Mouse (Mus musculus) regulatory T cell (primary cell): ENCODE measurements at regions not wholly inside any gene's neighbourhood (a gene's known extent, or its start where the extent isn't known, plus 50 kb on each side); places are given as distances from the start of the nearest gene placed in this dataset.

ENCODE experiments used
- in situ Hi-C: fragments of 300-600 bp; cut with MboI, MseI; formaldehyde crosslinking; loops from one replicate; pipeline ENCODE4 v1.15.1; 2025; ENCODE audit warnings: high pct_unique_total_duplicates

DNA sequence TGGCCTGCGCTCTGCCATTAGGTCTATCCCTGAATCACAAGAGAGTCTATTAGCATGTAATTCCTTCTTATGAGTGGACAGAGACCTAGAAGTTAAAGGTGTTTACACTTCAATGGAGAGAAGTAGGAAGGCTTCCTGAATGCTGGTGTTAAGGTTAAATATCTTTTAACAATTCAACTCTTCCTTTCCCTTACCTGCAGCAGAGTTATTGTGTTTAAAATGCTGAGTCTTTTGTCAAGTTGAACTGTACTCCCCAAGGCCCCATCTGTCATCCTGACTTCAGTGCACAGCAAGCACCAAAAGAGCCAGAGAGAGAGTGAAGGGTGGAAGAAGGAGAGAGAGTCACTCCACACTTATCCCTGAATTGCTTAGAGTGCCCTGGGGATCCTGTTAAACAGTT is 451.6 kb downstream of the Psat1 start:
- in situ Hi-C loops, result no loop called here

- in situ Hi-C loops, result no loop called here
These were observed 459.6 kb downstream of the Psat1 start for GRCm38 (mm10) chr19:15487576-15487975.

DNA sequence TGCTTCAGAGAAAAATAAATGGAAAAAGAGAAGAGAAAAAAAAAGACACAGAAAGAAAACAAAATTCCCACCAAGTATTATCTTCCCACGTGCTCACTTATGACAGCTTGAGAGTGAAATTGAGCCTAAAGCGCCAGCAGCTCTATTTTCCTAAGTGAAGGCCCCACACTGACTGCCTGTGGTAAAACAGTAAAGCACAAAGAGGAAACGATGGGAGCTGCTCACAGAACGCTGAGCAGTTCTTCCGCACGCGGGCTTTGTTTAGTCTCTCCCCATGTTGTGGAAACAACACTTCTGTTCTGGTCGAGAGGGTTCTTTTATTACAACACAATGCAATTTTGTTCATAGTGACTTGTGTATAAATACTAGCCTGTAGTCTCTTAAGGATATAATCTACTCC is 465.5 kb downstream of the Psat1 start:
- in situ Hi-C loops, result no loop called here

GRCm38 (mm10) chr19:15469541-15469940 is 477.6 kb downstream of the Psat1 start:
- in situ Hi-C loops, result no loop called here

DNA sequence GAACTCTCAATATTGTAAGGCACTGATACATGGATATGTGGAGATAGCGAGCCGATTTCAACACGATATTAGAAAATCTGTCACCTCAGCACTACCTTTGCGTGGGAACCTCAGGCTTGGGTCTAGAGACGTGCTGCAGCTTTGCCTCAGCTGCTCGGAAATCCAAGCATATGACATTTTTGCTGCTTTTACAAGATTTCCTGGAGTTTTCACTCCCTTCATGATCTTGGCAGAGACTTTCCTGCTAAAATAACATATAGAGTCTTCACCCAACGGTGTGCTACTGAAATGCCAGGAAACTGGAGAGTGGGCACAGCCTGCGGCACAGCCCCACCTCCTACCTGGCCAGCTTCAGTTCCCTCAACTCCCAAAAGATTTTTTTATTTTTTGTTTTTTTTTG is 480.4 kb downstream of the Psat1 start:
- in situ Hi-C loops, result no loop called here

GRCm38 (mm10) chr19:15465063-15465760 is 481.9 kb downstream of the Psat1 start:
- in situ Hi-C loops, result no loop called here

DNA sequence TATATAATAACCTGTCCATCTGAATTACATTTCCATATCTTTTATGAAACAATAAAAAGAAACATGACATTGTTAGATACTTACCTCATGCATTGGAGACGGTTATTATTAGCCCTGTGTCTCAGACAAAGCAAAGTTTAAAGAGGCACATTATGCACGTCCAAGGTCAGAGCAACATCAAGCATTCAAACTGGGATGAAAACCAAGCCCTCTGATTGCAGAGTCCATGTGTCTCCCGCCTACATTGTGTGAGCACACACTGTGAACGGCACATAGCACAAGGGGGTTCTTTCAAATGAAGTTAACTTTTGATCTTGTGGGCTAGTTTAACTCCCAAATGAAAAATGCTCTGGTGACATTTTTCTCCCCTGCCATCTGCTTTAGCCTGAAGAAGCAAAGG is 489.3 kb downstream of the Psat1 start:
- in situ Hi-C loops, result no loop called here

DNA sequence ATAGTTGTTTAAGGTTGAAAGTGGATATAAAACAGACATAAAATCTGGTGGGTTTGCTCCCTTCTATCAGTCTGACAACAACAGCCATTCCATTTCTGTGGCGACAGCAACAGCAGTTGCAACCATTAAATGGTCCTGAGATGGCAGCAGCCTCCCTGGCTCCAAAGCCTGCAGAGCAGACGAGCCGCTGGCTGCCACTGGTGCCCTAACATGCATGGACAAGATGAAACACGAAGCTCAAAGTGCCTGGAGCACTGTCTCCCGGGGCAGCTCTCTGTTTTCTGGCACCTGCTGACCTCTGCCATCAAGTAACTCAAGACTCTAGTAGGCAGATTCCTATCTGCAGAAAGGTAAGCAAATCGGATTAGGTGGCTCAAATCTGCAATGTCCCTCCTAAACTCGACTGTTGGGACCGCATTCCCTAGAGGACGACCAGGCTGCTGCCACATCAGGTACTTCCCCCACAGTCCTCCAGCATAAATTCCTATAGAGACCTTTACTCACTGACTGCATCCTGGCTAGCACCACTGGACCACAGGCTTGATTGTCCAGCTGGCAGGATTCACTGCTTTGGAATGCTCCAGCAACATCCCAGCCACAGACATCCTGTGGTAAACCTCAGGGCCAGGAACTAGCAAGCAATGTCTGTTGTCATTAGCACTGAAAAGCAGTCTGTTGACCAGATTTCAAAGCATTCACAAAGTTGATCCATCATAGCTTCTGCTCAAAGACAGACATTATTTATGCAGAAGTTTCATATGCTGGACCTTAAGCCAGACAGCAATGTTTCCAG is 490.0 kb downstream of the Psat1 start:
- in situ Hi-C loops, result no loop called here

GRCm38 (mm10) chr19:15448989-15449388 is 498.1 kb downstream of the Psat1 start:
- in situ Hi-C loops, result no loop called here

DNA sequence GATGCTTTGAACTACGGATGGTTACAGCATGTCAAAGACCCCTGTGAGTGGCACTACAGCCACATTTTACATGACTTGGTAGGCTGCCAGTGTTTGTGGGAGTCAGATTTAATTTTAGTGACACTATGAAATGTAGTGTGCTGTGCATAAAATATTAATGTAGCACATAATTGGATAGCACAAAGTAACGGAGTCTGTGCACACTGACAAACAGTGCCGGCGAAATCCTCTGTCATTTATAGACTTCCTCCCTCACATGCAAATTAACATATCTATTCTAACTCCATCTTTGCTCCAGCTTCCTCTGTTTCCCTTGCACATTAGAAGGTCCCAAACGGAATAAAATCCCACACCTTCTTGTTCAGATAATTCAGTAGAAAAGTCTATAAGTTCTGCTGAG is 515.3 kb downstream of the Psat1 start:
- in situ Hi-C loops, result no loop called here

DNA sequence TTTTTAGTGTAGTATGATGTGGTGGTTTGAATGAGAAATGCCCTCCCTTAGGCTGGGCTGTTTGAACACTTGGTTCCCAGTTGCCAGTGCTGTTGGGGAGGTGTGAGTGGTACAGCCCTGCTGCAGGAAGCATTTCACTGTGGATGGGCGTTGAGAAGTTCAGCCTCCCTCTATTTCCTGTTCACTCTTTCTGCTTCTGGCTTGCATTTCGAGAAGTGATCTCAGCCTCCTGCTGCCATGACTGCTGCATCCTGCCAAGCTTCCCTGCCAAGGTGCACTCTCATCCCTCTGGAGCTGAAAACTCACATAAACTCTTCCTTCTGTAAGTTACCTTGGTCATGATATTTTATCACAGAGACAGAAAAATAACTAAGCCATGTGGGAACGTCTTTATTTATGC is 525.8 kb downstream of the Psat1 start:
- in situ Hi-C loops, result no loop called here

GRCm38 (mm10) chr19:15398624-15399023 is 548.5 kb downstream of the Psat1 start:
- in situ Hi-C loops, result no loop called here

DNA sequence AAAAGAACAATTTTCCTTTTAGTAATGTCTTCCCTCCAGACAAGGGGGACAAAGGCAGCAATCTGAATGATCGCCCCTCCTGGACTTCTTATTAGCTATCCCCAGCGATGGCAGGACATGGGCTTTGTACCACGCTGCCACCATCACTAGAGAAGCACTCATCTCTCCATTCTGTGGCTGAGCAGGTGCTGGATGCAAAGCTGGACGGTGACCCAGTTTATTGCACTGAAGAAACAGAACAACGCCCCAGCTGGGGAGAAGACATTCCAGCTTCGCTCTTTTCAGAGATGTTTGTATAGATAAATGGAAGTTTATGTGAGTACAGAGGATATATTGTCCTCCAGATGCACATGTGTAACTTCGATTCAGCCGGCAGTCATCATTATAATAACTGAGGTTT is 575.5 kb downstream of the Psat1 start:
- in situ Hi-C loops, result no loop called here

- in situ Hi-C loops, result no loop called here
These were observed 580.2 kb downstream of the Psat1 start for GRCm38 (mm10) chr19:15366951-15367350.

GRCm38 (mm10) chr19:15357181-15357580 is 590.0 kb downstream of the Psat1 start:
- in situ Hi-C loops, result no loop called here

DNA sequence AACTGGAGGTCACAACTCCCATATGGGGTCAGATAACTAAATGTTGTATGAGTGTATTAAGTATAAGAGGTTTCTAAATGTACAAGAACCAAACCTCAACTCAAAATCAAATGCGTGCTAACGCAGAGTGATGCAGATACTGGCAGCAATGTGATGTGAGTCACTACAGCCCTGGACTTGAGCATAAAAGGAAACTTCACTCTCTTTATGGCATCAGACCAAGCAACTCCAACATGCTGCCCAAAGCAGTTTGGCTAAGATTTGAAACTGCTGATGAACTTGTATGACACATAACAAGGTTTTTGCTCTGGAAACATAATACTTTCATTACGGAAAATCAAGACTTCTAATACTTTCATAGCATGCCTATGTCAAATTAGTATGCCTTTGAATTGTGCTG is 598.8 kb downstream of the Psat1 start:
- in situ Hi-C loops, result no loop called here

DNA sequence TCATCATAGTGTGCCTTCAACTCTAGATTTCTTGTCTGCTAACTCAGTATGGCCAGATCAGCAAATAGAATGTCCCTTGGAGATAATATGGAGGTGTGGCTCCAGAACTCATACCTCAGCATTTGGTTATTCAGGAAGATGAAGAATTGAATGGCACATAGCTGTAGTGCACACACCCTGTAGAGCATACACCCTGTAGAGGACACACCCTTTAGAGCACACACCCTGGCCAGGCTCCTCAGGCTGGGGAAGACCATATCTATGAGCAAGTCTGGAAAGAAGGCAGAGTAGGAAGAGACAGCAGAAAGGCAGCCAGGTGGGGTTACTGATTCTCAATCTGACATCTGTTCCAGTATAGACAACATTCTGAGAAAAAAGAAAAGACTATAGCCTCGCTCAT is 604.9 kb downstream of the Psat1 start:
- in situ Hi-C loops, result no loop called here

DNA sequence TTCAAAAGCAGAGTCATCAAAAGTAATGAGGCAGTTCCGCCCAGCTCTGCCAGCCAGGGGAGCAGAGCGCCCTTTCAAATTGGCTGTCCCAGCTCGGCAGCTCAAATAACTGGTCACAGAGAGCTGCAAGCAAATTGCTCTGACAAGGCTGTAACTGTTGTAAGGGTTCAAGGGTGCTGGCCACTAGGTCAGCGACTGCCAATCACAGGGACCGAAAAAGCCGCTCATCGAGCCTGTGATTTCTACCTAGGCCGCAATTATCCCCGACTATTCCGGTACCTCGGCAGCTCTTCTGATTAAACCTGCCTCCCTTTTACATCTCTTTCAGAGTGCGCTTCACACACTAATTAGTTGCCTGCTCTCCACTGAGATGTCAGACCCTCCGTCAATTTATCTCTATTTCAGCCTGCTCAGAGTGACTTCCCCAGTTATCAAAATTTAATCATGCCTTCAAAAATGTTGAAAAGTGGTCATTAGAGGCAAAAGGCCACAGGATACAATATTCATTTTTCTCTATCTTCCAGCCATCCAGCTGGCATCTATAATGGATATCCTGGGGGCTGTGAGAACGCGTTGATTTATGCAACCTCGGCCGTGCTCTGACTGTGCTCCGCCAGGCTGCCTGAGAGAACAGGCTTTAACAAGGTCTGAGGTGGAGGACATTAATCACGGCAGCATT is 606.7 kb downstream of the Psat1 start:
- in situ Hi-C loops, result no loop called here

DNA sequence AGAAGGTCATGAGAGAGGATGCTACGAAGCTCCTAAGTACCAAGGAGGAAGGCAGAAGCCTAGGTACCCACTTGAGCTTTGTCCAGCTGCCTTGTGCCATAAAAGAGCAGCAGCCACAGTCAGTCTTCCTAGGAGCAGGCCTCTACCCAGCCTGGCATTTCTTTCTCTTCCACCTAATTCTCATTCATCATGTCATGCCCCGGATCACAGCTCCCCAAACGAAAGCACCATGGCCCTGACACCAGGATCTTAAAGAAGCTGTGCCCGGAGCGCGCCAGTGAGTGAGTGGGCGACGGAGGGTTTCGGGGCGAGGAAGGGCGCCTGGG is 607.2 kb downstream of the Psat1 start:
- in situ Hi-C loops, result no loop called here

- in situ Hi-C loops, result no loop called here
These were observed 617.0 kb downstream of the Psat1 start for GRCm38 (mm10) chr19:15330155-15330554.

- in situ Hi-C loops, result no loop called here
These were observed 647.7 kb downstream of the Psat1 start for GRCm38 (mm10) chr19:15299474-15299873.

- in situ Hi-C loops, result no loop called here
These were observed 662.1 kb downstream of the Psat1 start for GRCm38 (mm10) chr19:15285016-15285415.

DNA sequence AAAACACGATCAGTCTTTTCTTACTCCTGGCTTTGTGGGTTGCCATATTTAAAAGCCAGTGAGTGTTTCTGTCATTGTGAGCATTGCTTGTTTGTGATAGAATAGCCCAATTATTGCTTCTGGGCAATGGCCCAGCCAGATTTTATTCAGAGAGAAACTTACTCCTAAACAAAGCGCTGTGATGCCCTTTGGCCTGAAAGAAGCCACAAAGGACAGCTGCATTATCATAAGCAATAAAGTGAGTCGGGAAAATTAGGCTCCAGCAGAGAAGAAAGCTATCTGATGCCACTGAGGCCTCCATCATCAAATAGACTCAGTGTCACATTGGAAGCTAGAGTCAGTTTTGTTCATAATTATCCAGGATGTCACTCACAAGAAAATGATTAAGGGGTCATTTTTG is 644.9 kb upstream of the Tle4 start:
- in situ Hi-C loops, result no loop called here
